Mouse (Mus musculus) stomach, embryonic 14.5 days (tissue): ENCODE measurements around the gene Foxred2. TPM values are rescaled to one million over a fixed set of nuclear protein-coding genes. Genes with fewer than 3 reads are reported as not detected.

ENCODE experiments used
- ATAC-seq: fragments of 200-750 bp; cut with Nextera tagmentation; 2 replicates; pipeline ENCODE4 v1.8.0; 2017; ENCODE audit warnings: low read depth, moderate TSS enrichment; ENCODE audit not compliant: insufficient number of reproducible peaks, insufficient read depth, low FRiP score
- H3K27ac ChIP-seq: fragments of 300-500 bp; sonication (generic); 2 replicates; pipeline ENCODE4 v1.5.1; 2014; ENCODE audit warnings: mild to moderate bottlenecking, low read length, moderate library complexity, mixed read lengths
- H3K27me3 ChIP-seq: fragments of 300-500 bp; sonication (generic); 2 replicates; pipeline ENCODE4 v1.6.1; 2014; ENCODE audit warnings: low read length, control low read depth, mixed read lengths; ENCODE audit not compliant: control insufficient read depth, insufficient read depth
- H3K36me3 ChIP-seq: fragments of 300-500 bp; sonication (generic); 2 replicates; pipeline ENCODE4 v1.6.1; 2014; ENCODE audit warnings: mild to moderate bottlenecking, control low read depth, low read length, moderate library complexity, mixed read lengths; ENCODE audit not compliant: control insufficient read depth, insufficient read depth
- H3K4me1 ChIP-seq: fragments of 300-500 bp; sonication (generic); 2 replicates; pipeline ENCODE4 v1.6.1; 2014; ENCODE audit warnings: low read length, control low read depth, mixed read lengths; ENCODE audit not compliant: control insufficient read depth, insufficient read depth
- H3K4me2 ChIP-seq: fragments of 300-500 bp; sonication (generic); replicated peaks from 2 replicates; pipeline ENCODE4 v1.6.1; 2014; ENCODE audit warnings: low read depth, low read length, control low read depth
- H3K4me3 ChIP-seq: fragments of 300-500 bp; sonication (generic); 2 replicates; pipeline ENCODE4 v1.5.1; 2014; ENCODE audit warnings: low read depth, low read length, control low read depth
- H3K9ac ChIP-seq: fragments of 300-500 bp; sonication (generic); replicated peaks from 2 replicates; pipeline ENCODE4 v1.6.1; 2014; ENCODE audit warnings: low read depth, mild to moderate bottlenecking, control low read depth, low read length, moderate library complexity, mixed read lengths
- H3K9me3 ChIP-seq: fragments of 300-500 bp; sonication (generic); 2 replicates; pipeline ENCODE4 v1.6.1; 2016; ENCODE audit warnings: low read depth, low read length, control low read depth; ENCODE audit not compliant: control insufficient read depth
- WGBS: fragments of 180-500 bp; shearing (Covaris S2); extraction: QIAGEN DNeasy Blood & Tissue Kit; methylation state at CpG from one replicate; pipeline ENCODE4 v1.1.7; 2014; 5-methylcytosine and 5-hydroxymethylcytosine counted together
- polyA plus RNA-seq: library from polyadenylated mRNA; unstranded; fragments of >200 nt; fragmentation: Nextera tagmentation; extraction: Ambion mirVana; gene quantifications from 2 replicates; pipeline ENCODE4 v1.2.1, GENCODE M21; 2014

The Foxred2 gene
- polyA plus RNA-seq, 1 experiment from 2014 or later = 3.3 TPM

DNA sequence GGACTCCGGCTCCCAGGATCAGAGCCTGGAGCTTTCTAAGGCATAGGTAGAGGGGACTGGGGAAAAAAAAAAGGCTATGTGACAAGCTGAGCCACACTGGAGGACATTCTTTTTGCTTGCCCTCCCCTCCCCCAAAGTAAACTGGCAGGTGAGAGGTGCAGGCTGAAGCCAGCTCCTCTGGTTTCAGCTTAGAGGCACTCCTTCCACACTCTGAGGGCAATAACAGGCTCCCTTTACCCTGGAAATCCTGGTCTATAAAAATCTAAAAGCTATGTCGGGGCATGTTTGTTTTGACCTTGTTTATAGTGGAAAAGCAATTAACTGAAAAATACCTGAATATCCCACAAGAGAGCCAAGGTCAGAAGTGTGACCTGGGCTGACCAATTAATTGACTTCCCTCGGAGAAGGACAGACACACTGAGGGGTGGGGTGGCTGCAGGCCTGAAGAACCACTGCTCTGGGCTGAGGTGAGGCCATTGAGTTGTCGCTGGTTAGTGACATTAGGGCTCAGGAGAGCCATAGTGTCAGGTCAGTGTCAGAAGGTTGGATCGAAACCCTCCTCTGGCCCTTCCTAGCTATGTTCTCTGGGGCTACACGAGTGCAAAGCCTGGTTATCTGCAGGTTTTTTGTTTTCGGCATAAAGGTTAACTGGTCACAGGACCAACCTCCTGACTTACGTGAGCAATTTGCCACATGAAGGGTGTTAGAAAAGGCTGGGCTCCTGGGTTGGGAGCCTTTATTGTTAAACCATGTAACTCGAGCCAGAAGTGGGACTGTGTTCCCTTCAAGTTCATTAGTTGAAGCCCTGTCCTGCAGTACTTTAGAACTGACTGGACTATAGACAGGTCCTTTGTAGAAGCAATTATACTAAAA, 48.6 kb downstream of the Foxred2 start:
- no peak for ATAC-seq
- H3K9me3 ChIP-seq = no peaks in the 10 kb centered on the region
- H3K27ac ChIP-seq = peak overlapping the region; percentile 82
- WGBS = 50% methylated on average over 9 of the region's 9 CpGs
- H3K36me3 ChIP-seq = no peaks in the 10 kb centered on the region
- peaks cover 30% of the 10 kb centered on the region for H3K4me1 ChIP-seq
- H3K9ac ChIP-seq = no peak overlapping the region
- no peak overlapping the region for H3K4me3 ChIP-seq
- no peaks in the 10 kb centered on the region for H3K27me3 ChIP-seq
- H3K4me2 ChIP-seq = no peak overlapping the region; the same call in 1 of the 2 replicates

- Histone ChIP-seq H3K9ac (no peak overlapping the region), H3K27ac (peak overlapping the region; percentile 84; the same call in 1 of the 2 replicates)
- 50% methylated on average over 10 of the region's 10 CpGs for WGBS
These were observed 50.0 kb downstream of the Foxred2 start for GRCm38 (mm10) chr15:77906545-77906944.

DNA sequence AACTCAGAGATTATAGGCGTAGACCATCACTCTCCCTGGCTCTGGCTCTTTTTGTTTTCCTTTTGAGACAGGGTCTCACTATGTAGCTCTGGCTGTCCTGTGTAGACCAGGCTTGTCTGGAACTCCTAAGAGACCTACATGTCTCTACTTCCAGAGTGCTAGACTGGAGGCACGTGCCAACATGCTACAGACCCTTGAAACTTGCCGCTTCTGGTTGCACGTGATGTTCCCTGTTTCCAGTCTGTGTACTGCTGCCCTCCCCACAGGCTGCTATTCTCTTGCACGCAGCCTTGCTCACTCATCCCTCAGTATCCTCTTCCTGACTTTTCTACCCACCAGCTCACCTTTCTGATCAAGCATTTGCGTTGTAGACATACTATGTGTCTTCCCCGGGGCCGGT, 50.4 kb downstream of the Foxred2 start:
- Histone ChIP-seq H3K27me3 (no peaks in the 10 kb centered on the region), H3K27ac (peak overlapping the region; percentile 84), H3K4me1 (peaks cover 30% of the 10 kb centered on the region), H3K36me3 (no peaks in the 10 kb centered on the region), H3K4me2 (peak overlapping the region; percentile 41; the same call in 1 of the 2 replicates), H3K4me3 (no peak overlapping the region), H3K9ac (no peak overlapping the region), H3K9me3 (no peaks in the 10 kb centered on the region)
- WGBS = 81% methylated on average over 8 of the region's 8 CpGs
- no peak for ATAC-seq

More at GRCm38 (mm10) chr15:77906545-77906944, 50.0 kb downstream of the Foxred2 start:
- no peaks in the 10 kb centered on the region for H3K36me3 ChIP-seq
- ATAC-seq = no peak
- H3K4me3 ChIP-seq = no peak overlapping the region
- H3K4me2 ChIP-seq = no peak overlapping the region
- H3K4me1 ChIP-seq = peaks cover 30% of the 10 kb centered on the region
- no peaks in the 10 kb centered on the region for H3K9me3 ChIP-seq
- no peaks in the 10 kb centered on the region for H3K27me3 ChIP-seq

GRCm38 (mm10) chr15:77905275-77905970, 51.1 kb downstream of the Foxred2 start:
- Histone ChIP-seq H3K9ac (peak overlapping the region; percentile 22), H3K4me3 (peak overlapping the region; percentile 2; the same call in 1 of the 2 replicates), H3K9me3 (no peaks in the 10 kb centered on the region), H3K27me3 (no peaks in the 10 kb centered on the region), H3K4me1 (peaks cover 30% of the 10 kb centered on the region), H3K27ac (peak overlapping the region; percentile 84), H3K36me3 (no peaks in the 10 kb centered on the region), H3K4me2 (peak overlapping the region; percentile 41)
- ATAC-seq = peak; percentile 87
- WGBS = 6% methylated on average over 26 of the region's 26 CpGs

DNA sequence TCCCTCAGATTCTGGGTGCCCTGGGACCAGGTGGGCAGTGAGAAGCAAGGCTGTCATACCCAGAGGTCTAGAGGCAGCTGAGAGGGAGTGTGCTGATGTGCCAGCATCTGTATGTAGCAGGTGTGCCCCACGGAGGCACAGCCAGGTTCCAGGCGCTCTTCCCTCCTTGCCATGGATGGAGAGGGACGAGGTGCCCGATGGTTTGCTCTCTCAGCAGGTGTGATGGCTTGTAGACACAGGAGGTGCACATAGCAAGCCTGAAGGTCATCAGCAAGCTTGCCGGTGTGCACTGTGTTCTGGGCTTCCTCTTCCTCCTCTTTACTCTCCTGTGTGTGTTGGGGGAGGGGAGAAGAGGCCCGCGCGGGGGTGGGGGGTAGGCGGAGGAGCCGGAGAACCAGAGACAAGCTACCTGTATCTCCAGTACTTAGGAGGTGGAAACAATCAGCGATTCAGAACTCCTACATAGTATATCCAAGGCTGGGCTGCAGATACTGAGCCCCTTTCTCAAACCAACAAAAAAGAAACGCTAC, 52.1 kb downstream of the Foxred2 start:
- Histone ChIP-seq H3K36me3 (no peaks in the 10 kb centered on the region), H3K4me1 (peaks cover 30% of the 10 kb centered on the region), H3K9me3 (no peaks in the 10 kb centered on the region), H3K4me2 (peak overlapping the region; percentile 41; the same call in 1 of the 2 replicates), H3K4me3 (0 out of 2 replicates have a peak overlapping the region, but pooled peaks have one; percentile 2), H3K27ac (peak overlapping the region; percentile 84), H3K9ac (no peak overlapping the region), H3K27me3 (no peaks in the 10 kb centered on the region)
- WGBS = 19% methylated on average over 12 of the region's 12 CpGs
- ATAC-seq = 0 out of 2 replicates have a peak, but pooled peaks have one; percentile 18

DNA sequence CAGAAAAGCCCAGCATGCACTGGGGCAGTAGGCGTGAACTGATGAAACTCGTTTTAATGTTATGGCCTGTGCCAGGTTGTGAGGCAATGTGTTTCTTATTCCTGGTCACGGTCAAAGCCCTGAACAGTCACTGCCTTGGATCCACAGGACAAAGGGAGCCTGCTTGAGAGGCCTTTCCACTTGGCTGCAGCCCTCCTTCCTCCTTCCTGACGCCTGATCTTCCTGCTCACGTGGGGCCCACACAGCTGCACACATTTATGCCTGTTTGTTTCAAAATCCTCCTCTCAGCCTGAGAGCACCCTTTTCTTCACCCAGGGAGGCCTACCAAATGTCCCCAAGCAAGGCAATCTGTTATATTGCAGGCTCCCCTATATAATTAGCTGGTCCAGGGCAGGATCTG, 53.3 kb downstream of the Foxred2 start:
- H3K4me1 ChIP-seq = peaks cover 30% of the 10 kb centered on the region
- no peak overlapping the region; the same call in 1 of the 2 replicates for H3K27ac ChIP-seq
- no peaks in the 10 kb centered on the region for H3K27me3 ChIP-seq
- H3K9ac ChIP-seq = no peak overlapping the region
- no peak overlapping the region for H3K4me2 ChIP-seq
- no peaks in the 10 kb centered on the region for H3K9me3 ChIP-seq
- ATAC-seq = no peak
- no peaks in the 10 kb centered on the region for H3K36me3 ChIP-seq
- H3K4me3 ChIP-seq = no peak overlapping the region
- WGBS = 57% methylated on average over 5 of the region's 5 CpGs

DNA sequence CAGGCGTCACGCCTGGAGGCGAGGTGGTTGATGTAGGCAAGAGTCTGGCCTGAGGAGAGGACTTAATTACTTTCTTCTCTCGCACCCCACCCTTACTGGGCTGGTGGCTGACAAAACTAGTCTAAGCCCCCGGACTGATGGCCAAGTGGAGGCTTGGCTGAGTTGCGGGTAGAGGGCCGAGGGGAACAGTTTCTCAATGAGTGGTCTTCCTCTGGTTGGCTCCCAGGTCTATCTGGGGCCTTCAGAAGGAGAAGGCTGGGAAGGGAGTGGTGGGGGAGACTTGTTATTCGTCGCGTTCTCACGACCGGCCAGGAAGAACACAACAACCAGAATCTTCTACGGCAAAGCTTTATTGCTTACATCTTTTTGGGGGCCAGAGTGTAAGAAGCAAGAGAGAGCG, 61.6 kb downstream of the Foxred2 start:
- no peak for ATAC-seq
- Histone ChIP-seq H3K27ac (no peak overlapping the region), H3K9ac (no peak overlapping the region), H3K4me1 (no peaks in the 10 kb centered on the region), H3K9me3 (no peaks in the 10 kb centered on the region), H3K27me3 (no peaks in the 10 kb centered on the region), H3K4me2 (no peak overlapping the region), H3K4me3 (no peak overlapping the region), H3K36me3 (no peaks in the 10 kb centered on the region)
- 79% methylated on average over 13 of the region's 14 CpGs for WGBS

DNA sequence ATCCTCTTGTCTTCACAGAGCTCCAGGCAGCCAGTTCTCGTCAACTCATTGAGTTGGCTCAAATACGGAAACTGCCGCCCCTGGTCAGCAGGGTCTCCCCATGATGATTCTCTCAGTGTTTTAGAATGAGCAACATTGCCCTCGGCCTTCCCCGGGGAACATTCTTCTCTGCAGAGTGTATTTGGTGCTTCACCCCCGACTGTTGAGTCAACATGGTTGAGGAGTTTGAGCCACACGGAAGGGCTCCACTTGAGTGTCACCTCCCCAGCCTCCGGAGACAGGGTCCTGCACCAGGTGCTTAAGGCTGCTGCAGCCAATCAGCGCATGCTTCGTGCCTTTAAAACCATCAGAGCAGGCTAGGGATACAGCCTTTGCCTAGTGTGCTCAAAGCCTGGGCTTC, 63.2 kb downstream of the Foxred2 start:
- H3K4me3 ChIP-seq = no peak overlapping the region
- no peaks in the 10 kb centered on the region for H3K36me3 ChIP-seq
- H3K9ac ChIP-seq = no peak overlapping the region
- no peaks in the 10 kb centered on the region for H3K9me3 ChIP-seq
- WGBS = 67% methylated on average over 10 of the region's 10 CpGs
- H3K4me1 ChIP-seq = 0 out of 2 replicates have a peak, but pooled peaks cover 3% of the 10 kb centered on the region
- H3K27ac ChIP-seq = no peak overlapping the region
- ATAC-seq = no peak
- H3K27me3 ChIP-seq = no peaks in the 10 kb centered on the region
- no peak overlapping the region for H3K4me2 ChIP-seq
